Mouse (Mus musculus): Measurements from ENCODE around the gene Dynlrb2. TPM values are rescaled to one million over a fixed set of nuclear protein-coding genes. Genes with fewer than 3 reads are reported as not detected.

Gene Dynlrb2
- polyA plus RNA-seq, 1 experiment, result not detected

DNA sequence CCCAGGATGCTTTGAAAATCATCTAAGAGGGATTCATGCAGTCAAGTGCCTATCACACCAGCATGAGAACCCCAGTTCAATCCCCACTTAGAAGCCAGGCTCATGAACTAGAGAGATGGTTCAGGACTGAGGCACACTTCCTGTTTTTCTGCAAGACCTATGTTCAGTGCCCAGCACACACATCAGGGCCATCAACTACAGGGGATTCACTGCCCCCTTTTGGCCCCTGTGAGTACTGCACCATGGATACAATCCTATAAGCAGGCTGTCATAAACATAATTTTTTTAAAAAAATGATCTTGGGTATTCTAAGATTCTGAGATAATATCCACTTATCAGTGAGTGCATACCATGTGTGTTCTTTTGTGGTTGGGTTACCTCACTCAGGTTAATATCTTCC is 26.1 kb upstream of the Dynlrb2 start:
- no peak overlapping the region for H3K27ac ChIP-seq (ENCODE audit: insufficient read depth, low read length)
- no peaks in the 10 kb centered on the region for H3K4me1 ChIP-seq (ENCODE audit: control insufficient read depth, insufficient read depth, low read length)
- no peaks in the 10 kb centered on the region; the same call in 1 of the 2 replicates for H3K27me3 ChIP-seq (ENCODE audit: control insufficient read depth, insufficient read depth, low read length, poor library complexity, severe bottlenecking)
- H3K36me3 ChIP-seq (ENCODE audit: control insufficient read depth, insufficient read depth, low read length, poor library complexity, severe bottlenecking), result no peaks in the 10 kb centered on the region
- no peak overlapping the region for H3K4me3 ChIP-seq (ENCODE audit: low read depth, low read length)
- no peak for TF ChIP-seq EP300 (IDR thresholded peaks at IDR 0.05; ENCODE audit: insufficient read depth, low read depth, low read length)
- TF ChIP-seq POLR2A (IDR thresholded peaks at IDR 0.05; ENCODE audit: insufficient read depth, low read length), result no peak
- peak; percentile 39 for TF ChIP-seq CTCF (IDR thresholded peaks at IDR 0.05; ENCODE audit: low read depth, low read length)
- H3K9me3 ChIP-seq (replicated peaks; ENCODE audit: control insufficient read depth, insufficient read depth, low read length, poor library complexity, severe bottlenecking), result no peaks in the 10 kb centered on the region
- no peak overlapping the region for H3K9ac ChIP-seq (ENCODE audit: low read depth, poor library complexity, severe bottlenecking)

DNA sequence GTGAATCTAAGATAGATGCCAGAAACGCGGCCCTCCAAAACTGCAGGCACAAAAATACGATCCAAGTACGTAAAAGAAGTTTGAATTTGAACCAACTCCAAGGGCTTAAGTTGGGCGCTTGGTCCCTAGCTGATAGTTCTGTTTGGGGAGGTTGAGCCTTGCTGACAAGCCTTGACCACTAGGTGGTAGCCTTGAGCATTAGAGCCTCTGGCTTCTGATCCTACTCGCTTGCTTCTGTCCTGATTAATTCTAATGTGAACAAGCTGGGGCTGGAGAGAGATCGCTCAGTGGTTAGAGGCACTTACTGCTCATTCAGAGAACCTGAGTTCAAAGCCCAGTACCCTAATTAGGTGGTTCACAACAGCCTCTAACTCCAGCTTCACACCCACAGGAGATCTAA is 23.9 kb upstream of the Dynlrb2 start:
- no peak for TF ChIP-seq EP300 (IDR thresholded peaks at IDR 0.05; ENCODE audit: insufficient read depth, low read depth, low read length)
- TF ChIP-seq CTCF (IDR thresholded peaks at IDR 0.05; ENCODE audit: low read depth, low read length), result peak; percentile 84
- Histone ChIP-seq H3K27me3 (ENCODE audit: control insufficient read depth, insufficient read depth, low read length, poor library complexity, severe bottlenecking) (no peaks in the 10 kb centered on the region; the same call in 1 of the 2 replicates), H3K9me3 (replicated peaks; ENCODE audit: control insufficient read depth, insufficient read depth, low read length, poor library complexity, severe bottlenecking) (no peaks in the 10 kb centered on the region), H3K36me3 (ENCODE audit: control insufficient read depth, insufficient read depth, low read length, poor library complexity, severe bottlenecking) (no peaks in the 10 kb centered on the region), H3K4me3 (ENCODE audit: low read depth, low read length) (no peak overlapping the region), H3K9ac (ENCODE audit: low read depth, poor library complexity, severe bottlenecking) (no peak overlapping the region), H3K4me1 (ENCODE audit: control insufficient read depth, insufficient read depth, low read length) (peaks cover 2% of the 10 kb centered on the region), H3K27ac (ENCODE audit: insufficient read depth, low read length) (no peak overlapping the region)

DNA sequence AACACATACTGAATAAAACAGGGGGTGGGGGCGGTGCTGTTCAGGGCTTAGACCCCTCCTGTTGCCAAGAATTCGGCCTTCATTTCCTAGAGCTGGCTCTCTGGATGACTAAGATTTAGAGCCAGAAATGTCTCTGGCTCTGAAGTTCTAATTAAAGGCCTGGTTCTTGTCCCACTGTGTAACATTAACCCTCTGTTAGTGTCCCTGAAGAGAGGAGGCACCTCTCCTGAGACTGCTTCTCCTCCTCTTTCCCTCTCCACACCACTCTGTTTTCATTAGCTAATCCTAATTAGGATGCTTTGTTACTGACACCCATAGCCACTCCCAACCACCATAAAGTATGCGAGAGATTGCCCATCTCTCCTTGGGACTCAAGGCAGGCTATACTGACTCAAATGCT is 22.0 kb upstream of the Dynlrb2 start:
- peaks cover 2% of the 10 kb centered on the region for H3K4me1 ChIP-seq (ENCODE audit: control insufficient read depth, insufficient read depth, low read length)
- no peak overlapping the region for H3K4me3 ChIP-seq (ENCODE audit: low read depth, low read length)
- no peak overlapping the region for H3K9ac ChIP-seq (ENCODE audit: low read depth, poor library complexity, severe bottlenecking)
- no peak for TF ChIP-seq CTCF (IDR thresholded peaks at IDR 0.05; ENCODE audit: low read depth, low read length)
- TF ChIP-seq EP300 (IDR thresholded peaks at IDR 0.05; ENCODE audit: insufficient read depth, low read depth, low read length), result no peak
- TF ChIP-seq POLR2A (IDR thresholded peaks at IDR 0.05; ENCODE audit: insufficient read depth, low read length), result no peak
- H3K9me3 ChIP-seq (replicated peaks; ENCODE audit: control insufficient read depth, insufficient read depth, low read length, poor library complexity, severe bottlenecking), result peaks cover 5% of the 10 kb centered on the region
- no peaks in the 10 kb centered on the region for H3K27me3 ChIP-seq (ENCODE audit: control insufficient read depth, insufficient read depth, low read length, poor library complexity, severe bottlenecking)
- H3K27ac ChIP-seq (ENCODE audit: insufficient read depth, low read length), result no peak overlapping the region
- H3K36me3 ChIP-seq (ENCODE audit: control insufficient read depth, insufficient read depth, low read length, poor library complexity, severe bottlenecking), result no peaks in the 10 kb centered on the region

DNA sequence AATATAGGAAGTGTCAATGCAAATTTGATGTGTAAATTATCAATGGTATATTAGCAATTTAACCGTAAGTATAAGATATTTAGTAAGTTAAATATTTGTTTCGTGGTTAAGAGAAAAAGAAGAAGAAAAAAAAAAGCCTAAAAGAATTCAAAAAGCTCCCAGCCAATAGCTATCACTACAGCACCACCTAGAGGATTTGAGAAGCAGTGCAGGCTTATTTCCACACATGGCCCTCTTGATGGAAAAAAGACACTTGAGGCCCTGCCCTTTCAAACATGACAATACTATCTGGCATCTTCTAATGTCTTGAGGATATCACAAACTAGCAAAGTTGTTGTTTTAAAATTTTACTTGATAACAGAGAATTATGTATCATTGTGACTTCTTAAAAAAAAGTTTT is 20.7 kb upstream of the Dynlrb2 start:
- TF ChIP-seq CTCF (IDR thresholded peaks at IDR 0.05; ENCODE audit: low read depth, low read length) (no peak), POLR2A (IDR thresholded peaks at IDR 0.05; ENCODE audit: insufficient read depth, low read length) (no peak), EP300 (IDR thresholded peaks at IDR 0.05; ENCODE audit: insufficient read depth, low read depth, low read length) (no peak)
- no peak overlapping the region for H3K27ac ChIP-seq (ENCODE audit: insufficient read depth, low read length)
- H3K9me3 ChIP-seq (replicated peaks; ENCODE audit: control insufficient read depth, insufficient read depth, low read length, poor library complexity, severe bottlenecking), result peaks cover 5% of the 10 kb centered on the region
- no peaks in the 10 kb centered on the region for H3K36me3 ChIP-seq (ENCODE audit: control insufficient read depth, insufficient read depth, low read length, poor library complexity, severe bottlenecking)
- peaks cover 2% of the 10 kb centered on the region for H3K4me1 ChIP-seq (ENCODE audit: control insufficient read depth, insufficient read depth, low read length)
- H3K27me3 ChIP-seq (ENCODE audit: control insufficient read depth, insufficient read depth, low read length, poor library complexity, severe bottlenecking), result no peaks in the 10 kb centered on the region
- no peak overlapping the region for H3K4me3 ChIP-seq (ENCODE audit: low read depth, low read length)
- H3K9ac ChIP-seq (ENCODE audit: low read depth, poor library complexity, severe bottlenecking), result no peak overlapping the region

DNA sequence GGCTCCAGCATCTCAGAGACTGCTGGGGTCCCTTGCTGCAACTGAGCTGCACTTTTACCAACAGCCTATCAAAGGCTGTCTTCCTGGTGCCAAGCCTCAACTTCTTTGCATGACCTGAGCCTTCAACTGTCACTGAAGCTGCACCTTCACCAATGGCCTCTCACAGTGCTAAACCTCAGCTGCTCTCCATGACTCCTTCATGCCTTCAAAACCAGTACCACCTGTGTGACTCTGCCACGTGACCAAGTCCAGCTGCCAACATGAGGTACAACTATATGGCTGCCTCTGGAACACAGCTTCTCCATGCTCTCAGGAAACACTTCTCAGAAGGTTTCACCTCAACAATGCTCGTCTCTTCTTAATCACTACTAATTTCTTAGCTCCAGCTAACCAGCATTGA is 16.2 kb upstream of the Dynlrb2 start:
- H3K36me3 ChIP-seq (ENCODE audit: control insufficient read depth, insufficient read depth, low read length, poor library complexity, severe bottlenecking), result no peaks in the 10 kb centered on the region
- peaks cover 2% of the 10 kb centered on the region for H3K4me1 ChIP-seq (ENCODE audit: control insufficient read depth, insufficient read depth, low read length)
- no peak overlapping the region for H3K4me3 ChIP-seq (ENCODE audit: low read depth, low read length)
- peaks cover 5% of the 10 kb centered on the region for H3K9me3 ChIP-seq (replicated peaks; ENCODE audit: control insufficient read depth, insufficient read depth, low read length, poor library complexity, severe bottlenecking)
- no peak overlapping the region for H3K27ac ChIP-seq (ENCODE audit: insufficient read depth, low read length)
- TF ChIP-seq EP300 (IDR thresholded peaks at IDR 0.05; ENCODE audit: insufficient read depth, low read depth, low read length), result no peak
- TF ChIP-seq POLR2A (IDR thresholded peaks at IDR 0.05; ENCODE audit: insufficient read depth, low read length), result no peak
- no peak for TF ChIP-seq CTCF (IDR thresholded peaks at IDR 0.05; ENCODE audit: low read depth, low read length)
- H3K9ac ChIP-seq (ENCODE audit: low read depth, poor library complexity, severe bottlenecking), result no peak overlapping the region
- H3K27me3 ChIP-seq (ENCODE audit: control insufficient read depth, insufficient read depth, low read length, poor library complexity, severe bottlenecking), result no peaks in the 10 kb centered on the region

DNA sequence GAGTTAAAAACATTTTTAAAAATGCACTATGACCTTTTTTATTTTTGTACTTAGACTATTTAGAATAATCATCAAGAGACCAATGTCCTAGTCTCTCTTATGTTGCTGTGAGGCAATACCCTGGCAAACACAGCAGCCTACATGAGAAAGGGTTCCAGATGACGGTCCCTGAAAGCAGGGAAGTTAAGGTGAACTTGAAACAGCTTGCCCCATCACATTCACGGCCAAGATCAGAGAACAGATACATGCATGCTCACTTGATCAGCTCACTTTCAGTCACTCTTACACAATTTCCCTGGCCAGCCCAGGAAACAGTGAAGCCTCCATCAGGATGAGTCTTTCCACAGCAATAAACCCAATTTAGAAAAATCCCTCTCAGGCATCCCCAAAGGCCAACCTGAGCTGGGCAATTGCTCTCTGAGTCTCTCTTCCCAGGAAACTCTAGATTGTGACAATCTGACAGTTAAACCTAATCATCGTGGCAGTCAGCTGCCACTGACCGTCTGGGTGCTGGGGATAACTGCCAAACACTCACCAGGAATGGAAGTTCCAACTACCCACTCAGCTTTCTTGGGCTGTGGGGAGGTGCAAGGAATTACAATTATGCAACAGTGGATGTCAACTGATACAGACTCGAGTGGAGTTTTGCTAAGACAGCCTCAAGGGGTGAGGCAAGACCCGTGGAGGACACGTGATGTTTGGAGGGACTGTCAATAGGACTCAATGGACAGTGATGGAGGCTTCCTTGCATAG is 4.5 kb upstream of the Dynlrb2 start:
- no peak overlapping the region for H3K9ac ChIP-seq (ENCODE audit: low read depth, poor library complexity, severe bottlenecking)
- H3K9me3 ChIP-seq (replicated peaks; ENCODE audit: control insufficient read depth, insufficient read depth, low read length, poor library complexity, severe bottlenecking), result 0 out of 2 replicates have a peak, but pooled peaks cover 8% of the 10 kb centered on the region
- H3K27ac ChIP-seq (ENCODE audit: insufficient read depth, low read length), result no peak overlapping the region
- H3K27me3 ChIP-seq (ENCODE audit: control insufficient read depth, insufficient read depth, low read length, poor library complexity, severe bottlenecking), result 0 out of 2 replicates have a peak, but pooled peaks cover 2% of the 10 kb centered on the region
- no peaks in the 10 kb centered on the region for H3K36me3 ChIP-seq (ENCODE audit: control insufficient read depth, insufficient read depth, low read length, poor library complexity, severe bottlenecking)
- no peak for TF ChIP-seq POLR2A (IDR thresholded peaks at IDR 0.05; ENCODE audit: insufficient read depth, low read length)
- TF ChIP-seq CTCF (IDR thresholded peaks at IDR 0.05; ENCODE audit: low read depth, low read length), result no peak
- no peak for TF ChIP-seq EP300 (IDR thresholded peaks at IDR 0.05; ENCODE audit: insufficient read depth, low read depth, low read length)
- no peak overlapping the region for H3K4me3 ChIP-seq (ENCODE audit: low read depth, low read length)
- H3K4me1 ChIP-seq (ENCODE audit: control insufficient read depth, insufficient read depth, low read length), result no peaks in the 10 kb centered on the region
